Mouse (Mus musculus) ES-E14 (cell line): ENCODE measurements at regions not wholly inside any gene's neighbourhood (a gene's known extent, or its start where the extent isn't known, plus 50 kb on each side); places are given as distances from the start of the nearest gene placed in this dataset.
"Not testable (repeated sequence)": the region's sequence is repeated elsewhere in the genome, so short reads cannot be mapped to it uniquely, and the experiment has no call there.

Experiments used
- DNase-seq: peaks from one replicate; pipeline ENCODE4 v3.0.0-alpha.2; 2013; ENCODE audit warnings: low read depth, low spot score
- H3K27ac ChIP-seq: 2 replicates; pipeline ENCODE4 v1.5.1; 2012; ENCODE audit warnings: low read depth, mild to moderate bottlenecking, low read length, moderate library complexity, mixed read lengths; ENCODE audit not compliant: poor library complexity, insufficient read depth, severe bottlenecking
- H3K36me3 ChIP-seq: 2 replicates; pipeline ENCODE4 v1.6.1; 2012; ENCODE audit warnings: mild to moderate bottlenecking, low read length, moderate library complexity, mixed read lengths; ENCODE audit not compliant: control insufficient read depth, poor library complexity, insufficient read depth, severe bottlenecking
- H3K4me1 ChIP-seq, 2 experiments: fragments of 150-350 bp in 1 of 2; sonication (generic) in 1 of 2; 2 replicates each; pipeline ENCODE4 v1.6.1; 2012; ENCODE audit warnings: low read length in 2 of 2, mild to moderate bottlenecking in 1 of 2, mixed read lengths in 1 of 2; ENCODE audit not compliant: control insufficient read depth in 2 of 2, insufficient read depth in 2 of 2, poor library complexity in 1 of 2
- H3K4me3 ChIP-seq, 2 experiments: fragments of 150-350 bp in 1 of 2; sonication (generic) in 1 of 2; 2 replicates each; pipeline ENCODE4 v1.5.1; 2012; ENCODE audit warnings: low read length in 2 of 2, low read depth in 1 of 2, mild to moderate bottlenecking in 1 of 2, mixed read lengths in 1 of 2; ENCODE audit not compliant: insufficient read depth in 1 of 2, poor library complexity in 1 of 2, severe bottlenecking in 1 of 2
- H3K9ac ChIP-seq: 2 replicates; pipeline ENCODE4 v1.6.1; 2012; ENCODE audit warnings: low read depth, mild to moderate bottlenecking, low read length, mixed read lengths; ENCODE audit not compliant: poor library complexity, insufficient read depth, severe bottlenecking
- H3K9me3 ChIP-seq: fragments of 150-350 bp; sonication (generic); 2 replicates; pipeline ENCODE4 v1.6.1; 2012; ENCODE audit warnings: low read depth, mild to moderate bottlenecking, low read length; ENCODE audit not compliant: control insufficient read depth, insufficient read depth
- CHD2 ChIP-seq: IDR thresholded peaks from 2 replicates; pipeline ENCODE4 v1.6.1; 2014; ENCODE audit warnings: mild to moderate bottlenecking, low read depth, low read length, inconsistent platforms
- HCFC1 ChIP-seq: IDR thresholded peaks from 2 replicates; pipeline ENCODE4 v1.6.1; 2012; ENCODE audit warnings: low read length, inconsistent platforms, borderline replicate concordance; ENCODE audit not compliant: insufficient read depth
- MAFK ChIP-seq: IDR thresholded peaks from 2 replicates; pipeline ENCODE4 v1.6.1; 2014; ENCODE audit warnings: mild to moderate bottlenecking, low read depth, low read length, inconsistent platforms; ENCODE audit not compliant: insufficient read depth
- ZC3H11A ChIP-seq: IDR thresholded peaks from 2 replicates; pipeline ENCODE4 v1.6.1; 2012; ENCODE audit warnings: low read depth, mild to moderate bottlenecking, inconsistent platforms, low read length, borderline replicate concordance
- ZNF384 ChIP-seq: IDR thresholded peaks from 2 replicates; pipeline ENCODE4 v1.6.1; 2012; ENCODE audit warnings: low read depth, low read length, inconsistent platforms
- in situ Hi-C, 2 experiments: fragments of 600-800 bp; cut with MboI; formaldehyde crosslinking; loops; one replicate each; pipeline ENCODE4 v1.15.1; 2025; ENCODE audit warnings: low sequenced_read_pairs in 2 of 2, inconsistent platforms in 1 of 2; ENCODE audit not compliant: unreplicated experiment in 2 of 2

GRCm38 (mm10) chr6:144903156-144903555 is 121.4 kb upstream of the Sox5 start:
- Histone ChIP-seq H3K27ac (no peak overlapping the region), H3K4me1 (peaks cover 1 to 7% of the 10 kb centered on the region in 2 experiments; a peak in 2 of 4 replicates), H3K9ac (no peak overlapping the region), H3K4me3 (no peak overlapping the region), H3K36me3 (no peaks in the 10 kb centered on the region), H3K9me3 (no peaks in the 10 kb centered on the region)
- in situ Hi-C loops: no loop called here
- DNase-seq: no peak
- TF ChIP-seq ZC3H11A (no peak), HCFC1 (no peak), MAFK (no peak), ZNF384 (no peak), CHD2 (no peak)

GRCm38 (mm10) chr6:144902267-144902995 is 120.7 kb upstream of the Sox5 start:
- Histone ChIP-seq H3K9ac (no peak overlapping the region), H3K9me3 (no peaks in the 10 kb centered on the region), H3K36me3 (no peaks in the 10 kb centered on the region), H3K4me3 (no peak overlapping the region), H3K27ac (no peak overlapping the region), H3K4me1 (peaks cover 1 to 7% of the 10 kb centered on the region in 2 experiments; a peak in 2 of 4 replicates)
- DNase-seq: no peak
- in situ Hi-C loops: no loop called here
- TF ChIP-seq CHD2 (no peak), ZNF384 (no peak), HCFC1 (no peak), ZC3H11A (no peak), MAFK (no peak)

GRCm38 (mm10) chr6:144901825-144902224 is 120.0 kb upstream of the Sox5 start:
- no peaks in the 10 kb centered on the region for H3K36me3 ChIP-seq
- H3K4me1 ChIP-seq: peaks cover 1 to 7% of the 10 kb centered on the region in 2 experiments; a peak in 2 of 4 replicates
- TF ChIP-seq HCFC1 (no peak), ZNF384 (no peak), CHD2 (no peak), MAFK (no peak), ZC3H11A (no peak)
- no peak overlapping the region for H3K9ac ChIP-seq
- in situ Hi-C loops: no loop called here
- DNase-seq: no peak
- no peaks in the 10 kb centered on the region for H3K9me3 ChIP-seq
- H3K27ac ChIP-seq: no peak overlapping the region
- no peak overlapping the region for H3K4me3 ChIP-seq

- H3K4me1 ChIP-seq, H3K9me3 ChIP-seq, H3K27ac ChIP-seq, H3K4me3 ChIP-seq, in situ Hi-C loops, H3K36me3 ChIP-seq, DNase-seq, H3K9ac ChIP-seq: not testable (repeated sequence)
These were observed 119.1 kb upstream of the Sox5 start for GRCm38 (mm10) chr6:144900858-144901257.

- no peaks in the 10 kb centered on the region for H3K36me3 ChIP-seq
- in situ Hi-C loops: no loop called here
- DNase-seq: no peak
- H3K9me3 ChIP-seq: no peaks in the 10 kb centered on the region
- H3K27ac ChIP-seq: no peak overlapping the region
- peaks cover 1 to 4% of the 10 kb centered on the region in 2 experiments; a peak in 2 of 4 replicates for H3K4me1 ChIP-seq
- no peak overlapping the region for H3K9ac ChIP-seq
- no peak for TF ChIP-seq MAFK
- TF ChIP-seq ZNF384: no peak
- TF ChIP-seq ZC3H11A: no peak
- no peak for TF ChIP-seq CHD2
- TF ChIP-seq HCFC1: no peak
- H3K4me3 ChIP-seq: no peak overlapping the region
These were observed 115.7 kb upstream of the Sox5 start for GRCm38 (mm10) chr6:144897526-144897925.
